Mouse (Mus musculus): ENCODE measurements around the gene Gm49337.
"Not testable (repeated sequence)": the region's sequence is repeated elsewhere in the genome, so short reads cannot be mapped to it uniquely, and the experiment has no call there.

DNA sequence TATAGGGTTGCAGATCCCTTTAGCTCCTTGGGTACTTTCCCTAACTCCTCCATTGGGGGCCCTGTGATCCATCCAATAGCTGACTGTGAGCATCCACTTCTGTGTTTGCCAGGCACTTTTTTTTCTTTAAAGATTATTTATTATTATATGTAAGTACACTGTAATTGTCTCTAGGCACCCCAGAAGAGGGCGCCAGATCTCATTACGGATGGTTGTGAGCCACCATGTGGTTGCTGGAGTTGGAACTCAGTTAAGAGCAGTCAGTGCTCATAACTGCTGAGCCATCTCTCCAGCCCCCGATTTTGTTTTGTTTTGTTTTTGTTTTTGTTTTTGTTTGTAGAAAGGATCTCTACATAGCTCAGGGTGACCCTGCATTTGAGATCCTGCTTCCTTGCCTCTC, 72.7 kb downstream of the Gm49337 start:
- TF ChIP-seq CTCF (IDR thresholded peaks at IDR 0.05; ENCODE audit: extremely low read depth, insufficient read length, insufficient replicate concordance, low read depth, low read length): peak; percentile 50; the same call in 1 of the 2 replicates
- TF ChIP-seq POLR2A (IDR thresholded peaks at IDR 0.05; ENCODE audit: low read depth, low read length): not testable (repeated sequence)

All from small intestine, adult 2 months (tissue).